Mouse (Mus musculus) thymus, postnatal 14 days (tissue): ENCODE measurements around the gene Pnliprp1.

Source experiments
- DNase-seq: peaks from one replicate; pipeline ENCODE4 v3.0.0; 2021

Pnliprp1 gene

DNA sequence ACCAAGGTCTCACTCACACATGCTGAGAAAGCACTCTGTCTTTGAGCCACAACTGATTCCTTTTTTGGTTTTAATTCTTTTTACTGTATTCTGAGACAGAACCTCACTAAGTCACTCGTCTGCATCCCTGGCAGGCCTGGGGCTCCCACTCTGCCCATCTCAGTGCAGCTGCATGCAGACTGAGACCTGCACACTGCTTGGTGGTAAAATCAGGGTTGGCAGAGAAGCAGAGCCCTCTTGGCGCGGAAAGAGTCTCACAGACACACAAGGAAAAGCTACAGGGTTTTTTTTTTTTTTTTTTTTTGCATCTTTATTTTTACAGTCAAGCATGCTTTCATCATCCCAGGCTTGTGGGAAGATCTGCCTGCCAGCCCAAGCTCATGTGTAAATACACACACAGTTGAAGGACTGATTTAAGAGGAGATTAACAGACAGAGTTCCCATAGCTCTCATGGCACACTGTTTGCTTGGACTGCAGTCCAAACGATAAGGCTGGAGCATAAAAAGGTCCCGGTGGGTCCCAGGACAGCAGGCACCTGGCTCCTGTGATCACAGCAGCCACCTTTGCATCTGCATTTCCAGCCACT lies at the start of gene Pnliprp1:
TSS of gene Pnliprp1 (plus strand) at position 443 of the 587 bp plus-strand sequence.
- no peak for DNase-seq

DNA sequence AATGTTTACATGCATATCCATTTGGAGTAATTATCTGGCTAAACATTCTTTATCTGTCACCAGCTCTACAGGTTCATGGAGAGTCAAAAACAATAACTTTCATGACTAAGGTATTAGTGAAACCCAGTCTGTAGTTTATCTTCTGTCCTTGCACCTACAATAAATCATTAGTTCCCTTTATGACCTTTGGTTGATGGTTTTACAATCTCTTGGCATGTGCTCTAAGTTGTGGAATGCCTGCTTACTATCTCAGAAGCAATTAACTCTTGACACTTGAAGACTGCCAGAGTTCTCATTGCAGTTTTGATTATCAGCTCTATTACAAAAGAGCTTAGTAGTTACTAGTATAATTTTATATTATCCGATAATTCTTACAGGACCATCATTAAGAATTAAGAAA lies 39.8 kb upstream of the Pnliprp1 start:
- DNase-seq = no peak

DNA sequence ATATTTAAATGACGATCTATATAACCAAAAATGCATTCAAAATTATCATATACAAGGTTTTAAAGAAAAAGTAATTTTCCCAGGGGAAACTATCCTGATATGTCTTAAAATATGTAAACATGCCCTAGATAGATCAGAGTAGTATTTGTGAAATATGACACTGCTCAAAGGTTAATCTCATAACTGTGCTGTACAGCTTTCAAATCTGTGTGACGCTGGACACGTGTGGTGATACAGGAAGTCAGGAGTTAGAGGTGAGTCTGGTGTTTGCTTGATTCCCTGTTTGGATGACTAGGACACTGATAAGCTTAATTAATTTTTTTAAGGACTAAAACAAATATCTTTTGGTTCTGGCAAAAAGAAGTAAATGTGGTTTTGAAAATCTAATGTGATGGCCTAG lies 33.4 kb upstream of the Pnliprp1 start:
- DNase-seq = no peak

- DNase-seq = no peak
Observed at GRCm38 (mm10) chr19:58696235-58696634, 32.5 kb upstream of the Pnliprp1 start.

- DNase-seq = no peak
Observed at GRCm38 (mm10) chr19:58704556-58704955, 24.1 kb upstream of the Pnliprp1 start.

- DNase-seq = no peak
Observed at GRCm38 (mm10) chr19:58708611-58709010, 20.1 kb upstream of the Pnliprp1 start.

DNA sequence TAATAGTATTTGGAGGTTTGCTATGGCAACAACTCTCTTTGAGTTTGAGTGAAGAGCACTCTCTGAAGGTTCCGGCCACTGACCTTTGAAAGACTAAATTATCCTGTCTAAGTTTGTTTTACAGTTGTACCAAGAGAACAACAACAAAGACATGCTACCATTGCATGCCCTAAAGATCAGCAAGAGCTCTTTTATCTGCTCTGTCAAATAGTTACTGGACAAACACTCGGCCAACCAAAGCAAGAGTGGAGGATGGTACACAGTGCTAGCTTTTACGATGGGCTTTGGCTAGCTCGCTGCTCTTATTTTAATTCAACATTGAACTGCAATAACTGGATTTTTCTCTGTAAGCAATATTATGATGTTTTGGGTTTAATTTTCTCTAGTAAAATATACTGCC lies 10.8 kb upstream of the Pnliprp1 start:
- DNase-seq = no peak

DNA sequence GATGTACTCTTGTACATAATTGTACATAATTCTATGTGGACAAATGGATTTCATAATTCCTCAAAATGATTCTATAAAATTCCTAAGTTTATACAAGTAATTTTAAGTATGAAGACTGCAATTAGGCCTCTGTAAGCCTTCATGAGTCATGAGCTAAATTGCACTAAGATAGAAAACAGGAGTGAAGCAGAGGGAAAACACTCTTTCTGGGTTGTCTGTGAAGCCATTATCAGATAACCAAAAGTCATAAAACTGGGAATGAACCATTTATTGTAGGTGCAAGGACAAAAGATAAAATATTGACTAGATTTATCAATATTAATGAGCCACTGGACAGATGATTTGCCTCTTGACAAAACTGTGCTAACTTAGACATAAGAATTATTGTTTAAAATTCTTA lies 8.2 kb upstream of the Pnliprp1 start:
- DNase-seq = no peak

DNA sequence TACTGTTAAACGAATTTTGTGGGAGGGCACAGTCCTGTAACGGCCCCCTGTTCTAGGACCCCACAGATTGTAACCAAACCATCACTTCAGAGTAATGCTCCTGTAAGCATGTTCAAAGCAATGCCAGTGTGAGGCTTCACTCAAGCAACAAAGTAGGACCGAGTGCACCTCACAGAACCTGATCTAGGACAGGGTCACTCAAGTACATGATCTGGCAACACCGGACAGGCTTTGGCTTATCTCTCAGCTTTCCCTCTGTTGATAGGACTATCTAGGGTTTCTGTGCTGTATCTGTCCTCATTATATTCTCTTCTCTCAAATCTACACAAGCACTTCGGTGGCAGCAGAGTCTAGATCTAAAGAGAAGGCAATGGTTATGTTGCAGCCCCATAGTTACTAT lies 2.1 kb upstream of the Pnliprp1 start:
- no peak for DNase-seq

- no peak for DNase-seq
Observed at GRCm38 (mm10) chr19:58727756-58728155, 931 bp upstream of the Pnliprp1 start.

DNA sequence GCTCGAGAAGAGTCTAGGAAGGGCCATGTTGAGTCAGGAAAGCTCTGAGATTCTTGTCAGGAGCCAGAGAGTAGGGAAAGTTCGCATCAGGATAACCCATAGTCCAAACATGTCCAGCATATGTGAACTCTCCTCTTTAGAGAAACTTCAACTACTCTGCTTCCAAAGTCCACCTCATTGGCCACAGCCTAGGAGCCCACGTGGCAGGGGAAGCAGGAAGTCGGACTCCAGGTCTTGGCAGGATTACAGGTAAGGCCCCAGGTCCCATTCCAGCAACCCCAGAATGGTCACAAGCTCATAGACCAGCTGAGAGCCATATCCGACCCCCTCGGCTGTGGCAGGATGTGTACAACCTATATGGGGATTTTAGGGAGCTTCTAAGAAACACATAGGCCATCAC lies 4.5 kb downstream of the Pnliprp1 start:
- DNase-seq = no peak

DNA sequence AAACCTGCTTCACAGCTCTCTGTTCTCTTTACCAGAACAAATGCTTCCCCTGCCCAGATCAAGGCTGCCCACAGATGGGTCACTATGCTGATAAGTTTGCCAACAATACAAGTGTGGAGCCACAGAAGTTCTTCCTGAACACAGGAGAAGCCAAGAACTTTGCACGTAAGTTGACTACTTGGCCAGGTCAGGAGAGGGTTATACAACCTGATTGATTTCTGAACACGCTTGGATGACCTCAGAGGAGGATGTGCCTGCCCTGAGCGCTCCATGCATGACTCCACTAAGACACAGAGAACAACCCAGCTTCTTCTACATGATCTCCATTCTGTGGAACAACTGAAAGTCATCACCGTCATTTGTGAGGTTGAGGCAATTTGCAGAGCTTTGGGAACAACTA lies 9.4 kb downstream of the Pnliprp1 start:
- no peak for DNase-seq

GRCm38 (mm10) chr19:58741036-58741435 lies 12.3 kb downstream of the Pnliprp1 start:
- DNase-seq = no peak

- no peak for DNase-seq
Observed at GRCm38 (mm10) chr19:58742711-58743110, 14.0 kb downstream of the Pnliprp1 start.

GRCm38 (mm10) chr19:58743736-58744135 lies 15.0 kb downstream of the Pnliprp1 start:
- no peak for DNase-seq

- DNase-seq = no peak
Observed at GRCm38 (mm10) chr19:58747498-58748000, 18.9 kb downstream of the Pnliprp1 start.

GRCm38 (mm10) chr19:58750822-58751221 lies 22.1 kb downstream of the Pnliprp1 start:
- DNase-seq = no peak

GRCm38 (mm10) chr19:58751504-58751903 lies 22.8 kb downstream of the Pnliprp1 start:
- no peak for DNase-seq

DNA sequence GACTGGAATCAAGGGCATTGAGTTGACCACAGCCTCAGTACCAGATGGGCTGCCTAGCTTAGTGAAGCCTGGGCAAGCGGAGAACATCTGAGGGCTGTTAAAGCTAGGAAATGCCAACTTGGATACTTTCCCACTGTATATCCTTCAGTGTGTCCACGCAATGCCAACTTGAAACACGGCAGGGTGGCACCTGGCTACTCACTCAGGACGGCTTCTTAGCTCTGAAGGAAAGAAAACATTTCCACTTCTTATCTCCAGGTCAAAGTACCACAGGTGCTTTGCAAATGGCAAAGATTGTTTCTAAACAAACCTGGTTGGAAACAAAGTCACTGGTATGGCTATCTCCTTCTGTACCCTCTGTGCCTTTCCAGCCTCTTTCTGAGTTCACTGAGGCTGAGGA lies 30.2 kb downstream of the Pnliprp1 start:
- DNase-seq = no peak

- DNase-seq = no peak
Observed at GRCm38 (mm10) chr19:58759423-58759822, 30.7 kb downstream of the Pnliprp1 start, which contains the start of gene Pnliprp2. Pnliprp2 (plus strand) TSS chr19:58759719.

GRCm38 (mm10) chr19:58762316-58762715 lies 33.6 kb downstream of the Pnliprp1 start:
- no peak for DNase-seq

- no peak for DNase-seq
Observed at GRCm38 (mm10) chr19:58762848-58763541, 34.3 kb downstream of the Pnliprp1 start.

DNA sequence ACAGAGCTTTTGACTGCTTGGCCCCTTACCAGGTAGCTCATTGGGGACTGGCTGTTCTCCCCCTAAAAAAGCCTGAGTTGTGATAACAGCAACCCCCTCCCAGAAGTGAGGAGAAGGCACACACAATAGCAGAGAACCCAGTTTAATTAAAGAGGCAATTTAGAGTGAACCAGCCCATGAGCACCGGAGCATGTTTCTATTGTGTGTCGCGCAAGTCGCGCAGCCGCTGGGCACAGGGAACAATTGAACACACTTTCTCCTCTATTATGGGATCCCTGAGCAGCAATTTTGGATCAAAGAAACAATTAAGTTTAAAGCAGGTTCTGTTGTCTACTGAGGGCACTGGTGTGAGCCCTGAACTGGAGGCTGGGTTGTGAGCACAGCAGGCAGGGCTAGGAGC lies 38.6 kb downstream of the Pnliprp1 start:
- DNase-seq = no peak

DNA sequence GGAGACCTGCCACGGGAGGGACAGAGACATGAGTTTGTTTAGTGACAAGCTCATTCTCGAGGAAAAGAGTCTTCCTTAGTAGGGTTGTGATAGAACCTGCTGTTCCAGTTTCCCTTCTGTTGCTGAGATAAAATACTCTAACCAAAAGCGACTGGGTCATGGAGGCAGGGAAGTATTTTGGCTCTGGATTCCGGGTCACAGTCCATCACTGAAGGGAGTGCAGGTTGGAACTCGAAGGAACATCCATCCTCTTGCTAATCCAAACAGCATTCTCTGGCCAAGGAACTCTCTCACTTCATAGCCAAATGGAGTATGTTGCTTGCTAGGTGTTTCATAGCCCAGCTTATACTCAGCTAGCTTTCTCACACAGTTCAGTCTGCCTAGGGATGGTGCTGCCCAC lies 47.8 kb downstream of the Pnliprp1 start:
- no peak for DNase-seq

DNA sequence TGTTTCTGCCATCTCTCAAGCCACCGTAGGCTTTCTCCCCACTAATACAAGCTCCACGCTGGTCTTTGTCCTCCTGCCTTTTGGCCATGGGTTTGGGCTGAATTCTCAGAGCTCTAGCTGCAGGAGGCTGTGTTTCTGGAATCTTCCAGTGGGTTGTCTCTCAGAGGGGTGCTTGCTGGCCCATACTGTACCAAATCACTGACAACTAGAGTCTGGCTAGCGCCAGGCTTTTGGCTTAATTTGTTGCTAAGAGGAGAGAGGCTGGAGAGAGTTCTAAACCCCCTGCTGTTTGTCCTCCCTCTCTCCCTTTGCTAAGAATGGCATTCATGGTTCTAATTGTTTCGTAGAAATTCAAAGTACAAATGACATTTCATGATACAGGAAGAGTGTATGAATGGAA lies 52.9 kb downstream of the Pnliprp1 start:
- no peak for DNase-seq
